ENCODE assay signal across 8 mouse cellular contexts in genomic region chr13:41355552-41355951, GRCm38 (mm10).
DNase-seq lines count a peak whose midpoint lies in the region; ATAC-seq and TF ChIP-seq lines count a peak whose summit lies in the region.

No protein-coding gene starts in this region.

- no peak for TF ChIP-seq CTCF in hindbrain, postnatal 0 days (IDR thresholded peaks at IDR 0.05; ENCODE audit: low read depth)
- TF ChIP-seq CTCF in lung, adult 2 months (IDR thresholded peaks at IDR 0.05; ENCODE audit: insufficient read depth, low read length), result no peak
- no peak for TF ChIP-seq CTCF in stomach, postnatal 0 days (IDR thresholded peaks at IDR 0.05; ENCODE audit: low read depth)

- H3K4me3 ChIP-seq in hindbrain, postnatal 0 days (ENCODE audit: low read length), result no peak overlapping the region
- no peak overlapping the region for H3K4me3 ChIP-seq in lung, adult 2 months (replicated peaks; ENCODE audit: extremely low read depth, low read depth, low read length)
- no peak overlapping the region for H3K4me3 ChIP-seq in stomach, postnatal 0 days (ENCODE audit: low read depth, low read length)

- peak overlapping the region; percentile 72 for H3K4me2 ChIP-seq in hindbrain, postnatal 0 days (ENCODE audit: low read depth, low read length)
- H3K4me2 ChIP-seq in stomach, postnatal 0 days (replicated peaks; ENCODE audit: low read depth), result no peak overlapping the region

- WGBS in hindbrain, postnatal 0 days, result 37% methylated on average over 2 of the region's 2 CpGs
- 5% methylated on average over 2 of the region's 2 CpGs for WGBS in lung, adult 2 months
- 21% methylated on average over 2 of the region's 2 CpGs for WGBS in stomach, postnatal 0 days

- H3K36me3 ChIP-seq in hindbrain, postnatal 0 days (ENCODE audit: insufficient read depth, low read length), result no peaks in the 10 kb centered on the region
- no peaks in the 10 kb centered on the region for H3K36me3 ChIP-seq in stomach, postnatal 0 days (ENCODE audit: control insufficient read depth, insufficient read depth, low read length)

- H3K4me1 ChIP-seq in hindbrain, postnatal 0 days (ENCODE audit: insufficient read depth, low read length), result peaks cover 8% of the 10 kb centered on the region
- peaks cover 38% of the 10 kb centered on the region for H3K4me1 ChIP-seq in lung, adult 2 months (ENCODE audit: control insufficient read depth, insufficient read depth, low read length)
- H3K4me1 ChIP-seq in stomach, postnatal 0 days (replicated peaks; ENCODE audit: control insufficient read depth, insufficient read depth), result peaks cover 11% of the 10 kb centered on the region; the same call in 1 of the 2 replicates

- H3K9me3 ChIP-seq in hindbrain, postnatal 0 days (ENCODE audit: low read length), result no peaks in the 10 kb centered on the region
- H3K9me3 ChIP-seq in stomach, postnatal 0 days (ENCODE audit: control insufficient read depth, low read length), result no peaks in the 10 kb centered on the region

- no peaks in the 10 kb centered on the region for H3K27me3 ChIP-seq in hindbrain, postnatal 0 days (ENCODE audit: insufficient read depth, low read length)
- no peaks in the 10 kb centered on the region for H3K27me3 ChIP-seq in stomach, postnatal 0 days (ENCODE audit: control insufficient read depth, insufficient read depth, low read length)

- no peak for ATAC-seq in hindbrain, postnatal 0 days
- ATAC-seq in stomach, postnatal 0 days (ENCODE audit: low FRiP score, low TSS enrichment), result peak; percentile 55; the same call in 1 of the 2 replicates

- DNase-seq in urinary bladder, postnatal 14 days (ENCODE audit: low spot score), result peak; percentile 42
- no peak for DNase-seq in urinary bladder, postnatal 4 days (ENCODE audit: low spot score in 2 of 2)
- peak; percentile 40 for DNase-seq in hindbrain, postnatal 0 days (ENCODE audit: low spot score)
- peak; percentile 61 for DNase-seq in lung, adult 2 months
- DNase-seq in stomach, postnatal 0 days (ENCODE audit: low spot score), result peak; percentile 77
- DNase-seq in left cerebral cortex, adult 9 months (ENCODE audit: low spot score in 2 of 2), result no peak
- no peak for DNase-seq in urinary bladder, postnatal 25 days (ENCODE audit: low spot score)
- DNase-seq in adrenal gland, adult (ENCODE audit: inconsistent age in 2 of 2, low spot score in 1 of 2), result no peak

- no peak overlapping the region for H3K27ac ChIP-seq in hindbrain, postnatal 0 days
- no peak overlapping the region for H3K27ac ChIP-seq in stomach, postnatal 0 days (replicated peaks)

- no peak overlapping the region for H3K9ac ChIP-seq in hindbrain, postnatal 0 days (replicated peaks; ENCODE audit: low read length)
- no peak overlapping the region for H3K9ac ChIP-seq in stomach, postnatal 0 days (ENCODE audit: low read length)

- no peak for TF ChIP-seq POLR2A in lung, adult 2 months (IDR thresholded peaks at IDR 0.05; ENCODE audit: borderline replicate concordance, extremely low read depth, low read depth, low read length)

- no peak for TF ChIP-seq EP300 in stomach, postnatal 0 days (optimal IDR thresholded peaks at IDR 0.05)

Comparison
In these comparisons a context has a peak if more than half of its experiments do, and no peak if none do; other contexts are left out.
1. DNase-seq: peak in urinary bladder, postnatal 14 days (single experiment), hindbrain, postnatal 0 days (single experiment), lung, adult 2 months (single experiment) and stomach, postnatal 0 days (single experiment); none in urinary bladder, postnatal 4 days (0 of 2), left cerebral cortex, adult 9 months (0 of 2), urinary bladder, postnatal 25 days (single experiment) and adrenal gland, adult (0 of 2).